Mouse (Mus musculus): Measurements from ENCODE around the gene Ripk3. TPM values are rescaled to one million over a fixed set of nuclear protein-coding genes. Genes with fewer than 3 reads are reported as not detected.
A peak's percentile ranks its signal among the peaks of the same experiment; 100 is the strongest.

Ripk3 gene
- total RNA-seq, 1 experiment from 2014 or later, result 43.3 TPM

- no peak for ATAC-seq (replicated peaks; ENCODE audit: low read depth, poor library complexity, severe bottlenecking)
Measured at GRCm38 (mm10) chr14:55763166-55763565, 25.5 kb downstream of the Ripk3 start.

GRCm38 (mm10) chr14:55762001-55762821 is 26.5 kb downstream of the Ripk3 start:
- 0 out of 2 replicates have a peak, but pooled peaks have one; percentile 9 for ATAC-seq (replicated peaks; ENCODE audit: low read depth, poor library complexity, severe bottlenecking)

- ATAC-seq (replicated peaks; ENCODE audit: low read depth, poor library complexity, severe bottlenecking), result no peak
Measured at GRCm38 (mm10) chr14:55761163-55761562, 27.5 kb downstream of the Ripk3 start, which contains the start of gene Ltb4r2. Ltb4r2 (plus strand) TSS chr14:55761428.

- ATAC-seq (replicated peaks; ENCODE audit: low read depth, poor library complexity, severe bottlenecking), result 0 out of 2 replicates have a peak, but pooled peaks have one; percentile 19
Measured at GRCm38 (mm10) chr14:55760156-55760555, 28.5 kb downstream of the Ripk3 start.

- ATAC-seq (replicated peaks; ENCODE audit: low read depth, poor library complexity, severe bottlenecking), result peak; percentile 64
Measured at GRCm38 (mm10) chr14:55758363-55758784, 30.3 kb downstream of the Ripk3 start, which contains the start of gene Cideb. Cideb (minus strand) TSS chr14:55758458.

GRCm38 (mm10) chr14:55757566-55757965 is 31.1 kb downstream of the Ripk3 start:
- ATAC-seq (replicated peaks; ENCODE audit: low read depth, poor library complexity, severe bottlenecking), result no peak

GRCm38 (mm10) chr14:55747051-55747847 is 41.4 kb downstream of the Ripk3 start:
- ATAC-seq (replicated peaks; ENCODE audit: low read depth, poor library complexity, severe bottlenecking), result no peak

- ATAC-seq (replicated peaks; ENCODE audit: low read depth, poor library complexity, severe bottlenecking), result no peak
Measured at GRCm38 (mm10) chr14:55745861-55746237, 42.8 kb downstream of the Ripk3 start.

- peak; percentile 81 for ATAC-seq (replicated peaks; ENCODE audit: low read depth, poor library complexity, severe bottlenecking)
Measured at GRCm38 (mm10) chr14:55745180-55745860, 43.3 kb downstream of the Ripk3 start, which contains the start of the genes Dhrs1 and Nop9. Dhrs1 (minus strand) TSS chr14:55745690. Nop9 (plus strand) TSS chr14:55745693.

- peak; percentile 78 for ATAC-seq (replicated peaks; ENCODE audit: low read depth, poor library complexity, severe bottlenecking)
Measured at GRCm38 (mm10) chr14:55743711-55744110, 45.0 kb downstream of the Ripk3 start.

GRCm38 (mm10) chr14:55737086-55737687 is 51.5 kb downstream of the Ripk3 start:
- 0 out of 2 replicates have a peak, but pooled peaks have one; percentile 22 for ATAC-seq (replicated peaks; ENCODE audit: low read depth, poor library complexity, severe bottlenecking)

GRCm38 (mm10) chr14:55735758-55736157 is 52.9 kb downstream of the Ripk3 start:
- ATAC-seq (replicated peaks; ENCODE audit: low read depth, poor library complexity, severe bottlenecking), result 0 out of 2 replicates have a peak, but pooled peaks have one; percentile 5

- ATAC-seq (replicated peaks; ENCODE audit: low read depth, poor library complexity, severe bottlenecking), result no peak
Measured at GRCm38 (mm10) chr14:55735334-55735733, 53.3 kb downstream of the Ripk3 start.

Other genes with a start within 250 kb of the Ripk3 start
- gene Pck2, start 248.6 kb downstream of the Ripk3 start, total RNA-seq (2017), result 47.8 and 51.1 TPM in 2 replicates
- gene Dcaf11, start 228.9 kb downstream of the Ripk3 start, total RNA-seq (2017), result 41.6 and 79.5 TPM in 2 replicates
- gene A730061H03Rik, start 228.5 kb downstream of the Ripk3 start, total RNA-seq (2017), result not detected in 2 replicates
- gene Fitm1, start 213.2 kb downstream of the Ripk3 start, total RNA-seq (2017), result 1.3 TPM in 1 of 2 replicates, not detected in the other
- gene Psme1, start 210.7 kb downstream of the Ripk3 start, total RNA-seq (2017), result 329 and 372 TPM in 2 replicates
- gene Emc9, start 203.6 kb downstream of the Ripk3 start, total RNA-seq (2017), result 19.1 and 24.3 TPM in 2 replicates
- gene Psme2, start 197.8 kb downstream of the Ripk3 start, total RNA-seq (2017), result 217 and 241 TPM in 2 replicates
- 11.9 and 21.2 TPM in 2 replicates for gene Rnf31, start 197.2 kb downstream of the Ripk3 start, total RNA-seq (2017)
- gene Irf9, start 185.3 kb downstream of the Ripk3 start, total RNA-seq (2017), result 38.5 and 39.8 TPM in 2 replicates
- gene Rec8, start 170.8 kb downstream of the Ripk3 start, total RNA-seq (2017), result 8.1 and 12.7 TPM in 2 replicates
- gene Ipo4, start 152.9 kb downstream of the Ripk3 start, total RNA-seq (2017), result 23.0 and 64.0 TPM in 2 replicates
- gene Gm49378, start 151.0 kb downstream of the Ripk3 start, total RNA-seq (2017), result 0.87 and 9.9 TPM in 2 replicates
- gene Tm9sf1, start 145.1 kb downstream of the Ripk3 start, total RNA-seq (2017), result 42.8 and 66.8 TPM in 2 replicates
- gene Tssk4, start 138.7 kb downstream of the Ripk3 start, total RNA-seq (2017), result 0.27 and 0.82 TPM in 2 replicates
- 26.2 and 28.2 TPM in 2 replicates for gene Mdp1, start 128.4 kb downstream of the Ripk3 start, total RNA-seq (2017)
- gene Gmpr2, start 116.9 kb downstream of the Ripk3 start, total RNA-seq (2017), result 39.3 and 46.1 TPM in 2 replicates
- 345 and 391 TPM in 2 replicates for gene Nedd8, start 116.7 kb downstream of the Ripk3 start, total RNA-seq (2017)
- 20.9 and 24.1 TPM in 2 replicates for gene Tinf2, start 107.0 kb downstream of the Ripk3 start, total RNA-seq (2017)
- gene Tgm1, start 74.9 kb downstream of the Ripk3 start, total RNA-seq (2017), result 1.9 and 2.8 TPM in 2 replicates
- gene Rabggta, start 66.6 kb downstream of the Ripk3 start, total RNA-seq (2017), result 11.6 and 15.0 TPM in 2 replicates
- gene Dhrs1, start 43.2 kb downstream of the Ripk3 start, total RNA-seq (2017), result 8.3 and 23.9 TPM in 2 replicates
- gene Nop9, start 43.2 kb downstream of the Ripk3 start, total RNA-seq (2017), result 21.4 and 22.7 TPM in 2 replicates
- gene Cideb, start 30.4 kb downstream of the Ripk3 start, total RNA-seq (2017), result 0.14 and 1.1 TPM in 2 replicates
- 0.46 and 0.49 TPM in 2 replicates for gene Ltb4r2, start 27.4 kb downstream of the Ripk3 start, total RNA-seq (2017)
- 1.5 and 6.3 TPM in 2 replicates for gene Ltb4r1, start 22.9 kb downstream of the Ripk3 start, total RNA-seq (2017)
- gene Adcy4, start 4.8 kb downstream of the Ripk3 start, total RNA-seq (2017), result not detected in 2 replicates
- not detected in 2 replicates for gene Nfatc4, start 34.3 kb upstream of the Ripk3 start, total RNA-seq (2017)
- 5.9 and 6.5 TPM in 2 replicates for gene Nynrin, start 65.1 kb upstream of the Ripk3 start, total RNA-seq (2017)
- gene Cbln3, start 95.5 kb upstream of the Ripk3 start, total RNA-seq (2017), result not detected in 2 replicates
- gene Khnyn, start 96.1 kb upstream of the Ripk3 start, total RNA-seq (2017), result 17.4 and 20.9 TPM in 2 replicates
- gene Sdr39u1, start 111.4 kb upstream of the Ripk3 start, total RNA-seq (2017), result 7.8 and 11.8 TPM in 2 replicates
- gene Cma1, start 155.8 kb upstream of the Ripk3 start, total RNA-seq (2017), result not detected in 2 replicates
- gene Cma2, start 162.1 kb upstream of the Ripk3 start, total RNA-seq (2017), result not detected in 2 replicates
- gene Mcpt1, start 229.1 kb upstream of the Ripk3 start, total RNA-seq (2017), result not detected in 2 replicates
- gene Mcpt9, start 241.6 kb upstream of the Ripk3 start, total RNA-seq (2017), result not detected in 2 replicates